Mouse (Mus musculus): ENCODE measurements around the gene Rag2.

DNA sequence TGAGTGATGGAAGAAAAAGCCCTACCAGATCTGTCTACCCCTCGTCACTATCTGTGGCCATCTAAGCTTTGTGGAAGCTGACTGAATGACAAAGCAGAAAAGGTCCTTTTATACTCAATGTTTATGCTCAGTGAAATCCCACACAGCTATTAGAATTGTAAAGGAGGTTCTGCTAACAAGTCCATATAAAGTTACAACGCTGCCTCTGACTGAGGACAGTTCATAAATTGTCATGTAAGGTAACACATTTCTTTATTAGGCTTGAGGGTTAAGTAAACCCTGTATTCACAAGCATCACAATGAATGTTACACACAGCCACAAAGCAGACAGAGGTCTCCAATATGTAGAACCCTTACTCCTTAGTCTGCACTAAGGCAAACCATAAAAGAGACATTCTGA, 507 bp upstream of the Rag2 start:
- no peak for TF ChIP-seq CTCF (IDR thresholded peaks at IDR 0.05; ENCODE audit: low read depth, low read length)
- TF ChIP-seq EP300 (IDR thresholded peaks at IDR 0.05; ENCODE audit: insufficient read depth, low read depth, low read length): no peak

Measured in ES-Bruce4 (cell line).